Mouse (Mus musculus): Measurements from ENCODE around the gene Tmem50b. TPM values are rescaled to one million over a fixed set of nuclear protein-coding genes. Genes with fewer than 3 reads are reported as not detected.

The Tmem50b gene
- total RNA-seq, 1 experiment from 2014 or later: 11.6 TPM

- ATAC-seq (replicated peaks in 1 of 2; ENCODE audit: insufficient read depth in 1 of 2, low FRiP score in 2 of 2, low TSS enrichment in 1 of 2, low read depth in 1 of 2, poor library complexity in 2 of 2, severe bottlenecking in 2 of 2): peak; percentile 91
Observed at GRCm38 (mm10) chr16:91618511-91619501, 21.2 kb upstream of the Tmem50b start, which contains the start of gene Dnajc28. Gene Dnajc28 (minus strand): TSS chr16:91619026.

GRCm38 (mm10) chr16:91614552-91614951 lies 17.0 kb upstream of the Tmem50b start:
- ATAC-seq (replicated peaks in 1 of 2; ENCODE audit: insufficient read depth in 1 of 2, low FRiP score in 2 of 2, low TSS enrichment in 1 of 2, low read depth in 1 of 2, poor library complexity in 2 of 2, severe bottlenecking in 2 of 2): no peak

- ATAC-seq (replicated peaks in 1 of 2; ENCODE audit: insufficient read depth in 1 of 2, low FRiP score in 2 of 2, low TSS enrichment in 1 of 2, low read depth in 1 of 2, poor library complexity in 2 of 2, severe bottlenecking in 2 of 2): no peak
Observed at GRCm38 (mm10) chr16:91612525-91612924, 14.9 kb upstream of the Tmem50b start.

GRCm38 (mm10) chr16:91611248-91611647 lies 13.6 kb upstream of the Tmem50b start:
- ATAC-seq (replicated peaks in 1 of 2; ENCODE audit: insufficient read depth in 1 of 2, low FRiP score in 2 of 2, low TSS enrichment in 1 of 2, low read depth in 1 of 2, poor library complexity in 2 of 2, severe bottlenecking in 2 of 2): peak in 1 of 2 experiments; percentile 46; a peak in 1 of 4 replicates

GRCm38 (mm10) chr16:91609501-91610245 lies 12.1 kb upstream of the Tmem50b start:
- ATAC-seq (replicated peaks in 1 of 2; ENCODE audit: insufficient read depth in 1 of 2, low FRiP score in 2 of 2, low TSS enrichment in 1 of 2, low read depth in 1 of 2, poor library complexity in 2 of 2, severe bottlenecking in 2 of 2): no peak

GRCm38 (mm10) chr16:91606958-91607357 lies 9.4 kb upstream of the Tmem50b start:
- peak; percentile 42 to 80; a peak in 3 of 4 replicates for ATAC-seq (replicated peaks in 1 of 2; ENCODE audit: insufficient read depth in 1 of 2, low FRiP score in 2 of 2, low TSS enrichment in 1 of 2, low read depth in 1 of 2, poor library complexity in 2 of 2, severe bottlenecking in 2 of 2)

GRCm38 (mm10) chr16:91605156-91605555 lies 7.6 kb upstream of the Tmem50b start:
- no peak for ATAC-seq (replicated peaks in 1 of 2; ENCODE audit: insufficient read depth in 1 of 2, low FRiP score in 2 of 2, low TSS enrichment in 1 of 2, low read depth in 1 of 2, poor library complexity in 2 of 2, severe bottlenecking in 2 of 2)

GRCm38 (mm10) chr16:91601693-91602092 lies 4.1 kb upstream of the Tmem50b start:
- ATAC-seq (replicated peaks in 1 of 2; ENCODE audit: insufficient read depth in 1 of 2, low FRiP score in 2 of 2, low TSS enrichment in 1 of 2, low read depth in 1 of 2, poor library complexity in 2 of 2, severe bottlenecking in 2 of 2): no peak

GRCm38 (mm10) chr16:91601081-91601480 lies 3.5 kb upstream of the Tmem50b start:
- ATAC-seq (replicated peaks in 1 of 2; ENCODE audit: insufficient read depth in 1 of 2, low FRiP score in 2 of 2, low TSS enrichment in 1 of 2, low read depth in 1 of 2, poor library complexity in 2 of 2, severe bottlenecking in 2 of 2): no peak

- ATAC-seq (replicated peaks in 1 of 2; ENCODE audit: insufficient read depth in 1 of 2, low FRiP score in 2 of 2, low TSS enrichment in 1 of 2, low read depth in 1 of 2, poor library complexity in 2 of 2, severe bottlenecking in 2 of 2): no peak
Observed at GRCm38 (mm10) chr16:91599242-91599641, 1.6 kb upstream of the Tmem50b start.

- ATAC-seq (replicated peaks in 1 of 2; ENCODE audit: insufficient read depth in 1 of 2, low FRiP score in 2 of 2, low TSS enrichment in 1 of 2, low read depth in 1 of 2, poor library complexity in 2 of 2, severe bottlenecking in 2 of 2): no peak; a peak in 1 of 4 replicates
Observed at GRCm38 (mm10) chr16:91596779-91597671, 575 bp downstream of the Tmem50b start.

- no peak for ATAC-seq (replicated peaks in 1 of 2; ENCODE audit: insufficient read depth in 1 of 2, low FRiP score in 2 of 2, low TSS enrichment in 1 of 2, low read depth in 1 of 2, poor library complexity in 2 of 2, severe bottlenecking in 2 of 2)
Observed at GRCm38 (mm10) chr16:91596397-91596778, 1.2 kb downstream of the Tmem50b start.

- ATAC-seq (replicated peaks in 1 of 2; ENCODE audit: insufficient read depth in 1 of 2, low FRiP score in 2 of 2, low TSS enrichment in 1 of 2, low read depth in 1 of 2, poor library complexity in 2 of 2, severe bottlenecking in 2 of 2): no peak
Observed at GRCm38 (mm10) chr16:91595076-91595475, 2.5 kb downstream of the Tmem50b start.

GRCm38 (mm10) chr16:91593262-91593661 lies 4.3 kb downstream of the Tmem50b start:
- ATAC-seq (replicated peaks in 1 of 2; ENCODE audit: insufficient read depth in 1 of 2, low FRiP score in 2 of 2, low TSS enrichment in 1 of 2, low read depth in 1 of 2, poor library complexity in 2 of 2, severe bottlenecking in 2 of 2): no peak

GRCm38 (mm10) chr16:91592162-91592561 lies 5.4 kb downstream of the Tmem50b start:
- no peak for ATAC-seq (replicated peaks in 1 of 2; ENCODE audit: insufficient read depth in 1 of 2, low FRiP score in 2 of 2, low TSS enrichment in 1 of 2, low read depth in 1 of 2, poor library complexity in 2 of 2, severe bottlenecking in 2 of 2)

GRCm38 (mm10) chr16:91588703-91589102 lies 8.9 kb downstream of the Tmem50b start:
- no peak for ATAC-seq (replicated peaks in 1 of 2; ENCODE audit: insufficient read depth in 1 of 2, low FRiP score in 2 of 2, low TSS enrichment in 1 of 2, low read depth in 1 of 2, poor library complexity in 2 of 2, severe bottlenecking in 2 of 2)

Measured in hematopoietic stem cell, adult 5-6 weeks (primary cell).